Mouse (Mus musculus) cerebellum, adult 18-20 months (tissue): ENCODE data around the gene Hist2h3b.
"Not testable (repeated sequence)": the region's sequence is repeated elsewhere in the genome, so short reads cannot be mapped to it uniquely, and the experiment has no call there.

ENCODE experiments used
- DNase-seq, 2 experiments: peaks; one replicate each; pipeline ENCODE4 v3.0.0; 2021

Hist2h3b gene

GRCm38 (mm10) chr3:96263558-96264403 lies 4.7 kb upstream of the Hist2h3b start:
- DNase-seq = peak; percentile 40 to 63

- no peak for DNase-seq
Observed at GRCm38 (mm10) chr3:96264404-96264949, 4.0 kb upstream of the Hist2h3b start.

- no peak for DNase-seq
Observed at GRCm38 (mm10) chr3:96266132-96266710, 2.2 kb upstream of the Hist2h3b start.

- DNase-seq = no peak
Observed at GRCm38 (mm10) chr3:96267541-96267940, 913 bp upstream of the Hist2h3b start.

- DNase-seq = peak; percentile 38 to 60
Observed at GRCm38 (mm10) chr3:96268776-96269378, 423 bp downstream of the Hist2h3b start.

GRCm38 (mm10) chr3:96269511-96270474 lies 1.3 kb downstream of the Hist2h3b start, which contains the start of gene Hist2h2bb:
TSS of gene Hist2h2bb (plus strand) at chr3:96269752.
- DNase-seq = peak; percentile 90 to 94

GRCm38 (mm10) chr3:96273591-96274465 lies 5.4 kb downstream of the Hist2h3b start:
- no peak for DNase-seq

GRCm38 (mm10) chr3:96277428-96277799 lies 9.0 kb downstream of the Hist2h3b start:
- DNase-seq = peak; percentile 47 to 49

- DNase-seq = peak; percentile 88 to 90
Observed at GRCm38 (mm10) chr3:96277800-96278624, 9.6 kb downstream of the Hist2h3b start.

- DNase-seq = no peak
Observed at GRCm38 (mm10) chr3:96280660-96281059, 12.2 kb downstream of the Hist2h3b start.

GRCm38 (mm10) chr3:96284457-96284856 lies 16.0 kb downstream of the Hist2h3b start:
- no peak for DNase-seq

GRCm38 (mm10) chr3:96287334-96287733 lies 18.9 kb downstream of the Hist2h3b start:
- not testable (repeated sequence) for DNase-seq

- DNase-seq = no peak
Observed at GRCm38 (mm10) chr3:96289201-96289600, 20.7 kb downstream of the Hist2h3b start.

- DNase-seq = not testable (repeated sequence)
Observed at GRCm38 (mm10) chr3:96290727-96291126, 22.3 kb downstream of the Hist2h3b start.

GRCm38 (mm10) chr3:96292641-96293040 lies 24.2 kb downstream of the Hist2h3b start:
- DNase-seq = no peak

- no peak for DNase-seq
Observed at GRCm38 (mm10) chr3:96293368-96293767, 24.9 kb downstream of the Hist2h3b start.

GRCm38 (mm10) chr3:96293787-96294186 lies 25.3 kb downstream of the Hist2h3b start, which contains the start of gene Fcgr1:
TSS of gene Fcgr1 (minus strand) at chr3:96293969.
- no peak for DNase-seq

GRCm38 (mm10) chr3:96298360-96298759 lies 29.9 kb downstream of the Hist2h3b start:
- no peak for DNase-seq

- no peak for DNase-seq
Observed at GRCm38 (mm10) chr3:96299562-96299961, 31.1 kb downstream of the Hist2h3b start.
